Mouse (Mus musculus): ENCODE results near the gene Ap3m1. TPM values are rescaled to one million over a fixed set of nuclear protein-coding genes. Genes with fewer than 3 reads are reported as not detected.
"Not testable (repeated sequence)": the region's sequence is repeated elsewhere in the genome, so short reads cannot be mapped to it uniquely, and the experiment has no call there.

Ap3m1 gene
- 84.8 and 87.7 TPM in 2 replicates for polyA plus RNA-seq (2016; fragmentation: Nextera tagmentation; extraction: Ambion mirVana)

GRCm38 (mm10) chr14:21052112-21052780 is at the start of gene Ap3m1, which contains the start of gene Adk:
Gene Ap3m1 (minus strand): TSS chr14:21052508.
Gene Adk (plus strand): TSS chr14:21052574.
- WGBS, result under 1% methylated on average over 48 of the region's 48 CpGs
- H3K36me3 ChIP-seq (replicated peaks), result peaks cover 18% of the 10 kb centered on the region
- peaks cover 6% of the 10 kb centered on the region; the same call in 1 of the 2 replicates for H3K9me3 ChIP-seq
- H3K4me3 ChIP-seq, result peak within 1 kb of the TSS; percentile 85
- DNase-seq (ENCODE audit: low spot score), result peak; percentile 97
- H3K27ac ChIP-seq (replicated peaks), result peak within 1 kb of the TSS; percentile 96
- peaks cover 20% of the 10 kb centered on the region; the same call in 1 of the 2 replicates for H3K4me1 ChIP-seq
- H3K27me3 ChIP-seq (replicated peaks; ENCODE audit: low read depth, poor library complexity, severe bottlenecking), result no peaks in the 10 kb centered on the region

GRCm38 (mm10) chr14:21101562-21101961 is 49.3 kb upstream of the Ap3m1 start:
- peaks cover 2% of the 10 kb centered on the region; the same call in 1 of the 2 replicates for H3K36me3 ChIP-seq (replicated peaks)
- H3K4me1 ChIP-seq, result peaks cover 15% of the 10 kb centered on the region
- no peak overlapping the region for H3K27ac ChIP-seq (replicated peaks)
- H3K4me3 ChIP-seq, result no peak overlapping the region
- 72% methylated on average over 7 of the region's 7 CpGs for WGBS
- no peak for DNase-seq (ENCODE audit: low spot score)
- no peaks in the 10 kb centered on the region for H3K27me3 ChIP-seq (replicated peaks; ENCODE audit: low read depth, poor library complexity, severe bottlenecking)
- no peaks in the 10 kb centered on the region for H3K9me3 ChIP-seq

- Histone ChIP-seq H3K27me3 (replicated peaks; ENCODE audit: low read depth, poor library complexity, severe bottlenecking) (no peaks in the 10 kb centered on the region), H3K4me1 (peaks cover 15% of the 10 kb centered on the region), H3K27ac (replicated peaks) (no peak overlapping the region), H3K4me3 (no peak overlapping the region), H3K9me3 (no peaks in the 10 kb centered on the region), H3K36me3 (replicated peaks) (no peaks in the 10 kb centered on the region)
- 90% methylated on average over 2 of the region's 2 CpGs for WGBS
- DNase-seq (ENCODE audit: low spot score), result no peak
Measured at GRCm38 (mm10) chr14:21100876-21101275, 48.6 kb upstream of the Ap3m1 start.

DNA sequence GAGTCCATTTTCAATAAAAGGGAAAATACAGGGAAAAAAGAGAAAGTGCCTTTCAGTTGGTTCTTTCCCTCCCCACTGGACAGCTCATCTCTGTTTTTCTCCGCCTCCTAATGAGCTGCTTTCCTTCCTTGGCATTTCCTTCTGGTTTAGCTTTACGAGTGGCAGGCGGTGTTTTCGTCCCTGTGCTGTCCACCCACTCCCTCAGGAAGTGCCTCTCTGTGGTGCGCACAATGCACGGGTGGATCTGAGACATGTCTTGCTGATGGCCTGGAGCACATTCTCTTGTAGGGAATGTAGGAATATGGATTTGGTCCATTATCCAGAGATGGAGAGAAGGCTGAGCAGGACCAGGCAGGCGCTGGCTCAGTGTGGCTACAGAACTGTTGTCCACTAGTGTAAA is 47.1 kb upstream of the Ap3m1 start:
- Histone ChIP-seq H3K4me1 (peaks cover 15% of the 10 kb centered on the region), H3K9me3 (no peaks in the 10 kb centered on the region), H3K27ac (replicated peaks) (0 out of 2 replicates have a peak overlapping the region, but pooled peaks have one; percentile 26), H3K27me3 (replicated peaks; ENCODE audit: low read depth, poor library complexity, severe bottlenecking) (no peaks in the 10 kb centered on the region), H3K36me3 (replicated peaks) (no peaks in the 10 kb centered on the region), H3K4me3 (no peak overlapping the region)
- 55% methylated on average over 7 of the region's 7 CpGs for WGBS
- no peak for DNase-seq (ENCODE audit: low spot score)

- WGBS, result 64% methylated on average over 4 of the region's 4 CpGs
- H3K9me3 ChIP-seq, result no peaks in the 10 kb centered on the region
- H3K36me3 ChIP-seq (replicated peaks), result peaks cover 17% of the 10 kb centered on the region
- no peak overlapping the region for H3K27ac ChIP-seq (replicated peaks)
- H3K4me3 ChIP-seq, result no peak overlapping the region
- H3K27me3 ChIP-seq (replicated peaks; ENCODE audit: low read depth, poor library complexity, severe bottlenecking), result no peaks in the 10 kb centered on the region
- DNase-seq (ENCODE audit: low spot score), result no peak
- H3K4me1 ChIP-seq, result peaks cover 15% of the 10 kb centered on the region
Measured at GRCm38 (mm10) chr14:21096689-21097088, 44.4 kb upstream of the Ap3m1 start.

GRCm38 (mm10) chr14:21096279-21096678 is 44.0 kb upstream of the Ap3m1 start:
- DNase-seq (ENCODE audit: low spot score), result no peak
- no peak overlapping the region for H3K27ac ChIP-seq (replicated peaks)

DNA sequence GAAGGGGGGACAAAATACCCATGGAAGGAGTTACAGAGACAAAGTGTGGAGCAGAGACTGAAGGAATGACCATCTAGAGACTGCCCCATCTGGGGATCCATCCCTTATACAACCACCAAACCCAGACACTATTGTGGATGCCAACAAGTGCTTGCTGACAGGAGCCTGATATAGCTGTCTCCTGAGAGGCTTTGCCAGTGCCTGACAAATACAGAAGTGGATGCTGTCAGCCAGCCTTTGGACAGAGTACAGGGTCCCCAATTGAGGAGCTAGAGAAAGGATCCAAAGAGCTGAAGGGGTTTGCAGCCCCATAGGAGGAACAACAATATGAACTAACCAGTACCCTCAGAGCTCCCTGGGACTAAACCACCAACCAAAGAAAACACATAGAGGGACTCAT is 41.9 kb upstream of the Ap3m1 start:
- not testable (repeated sequence) for H3K4me1 ChIP-seq; H3K4me3 ChIP-seq; DNase-seq (ENCODE audit: low spot score); H3K9me3 ChIP-seq; H3K27me3 ChIP-seq (replicated peaks; ENCODE audit: low read depth, poor library complexity, severe bottlenecking); H3K27ac ChIP-seq (replicated peaks)
- H3K36me3 ChIP-seq (replicated peaks), result peaks cover 17% of the 10 kb centered on the region

More at GRCm38 (mm10) chr14:21096279-21096678, 44.0 kb upstream of the Ap3m1 start:
- H3K9me3 ChIP-seq, result no peaks in the 10 kb centered on the region
- no peaks in the 10 kb centered on the region for H3K27me3 ChIP-seq (replicated peaks; ENCODE audit: low read depth, poor library complexity, severe bottlenecking)
- H3K36me3 ChIP-seq (replicated peaks), result peaks cover 17% of the 10 kb centered on the region
- no peak overlapping the region for H3K4me3 ChIP-seq
- H3K4me1 ChIP-seq, result peaks cover 15% of the 10 kb centered on the region

- no peak for DNase-seq (ENCODE audit: low spot score)
- H3K9me3 ChIP-seq, result no peaks in the 10 kb centered on the region
- H3K36me3 ChIP-seq (replicated peaks), result peaks cover 17% of the 10 kb centered on the region
- H3K4me1 ChIP-seq, result peaks cover 31% of the 10 kb centered on the region
- 91% methylated on average over 3 of the region's 3 CpGs for WGBS
- no peak overlapping the region for H3K4me3 ChIP-seq
- no peaks in the 10 kb centered on the region for H3K27me3 ChIP-seq (replicated peaks; ENCODE audit: low read depth, poor library complexity, severe bottlenecking)
- H3K27ac ChIP-seq (replicated peaks), result no peak overlapping the region
Measured at GRCm38 (mm10) chr14:21090930-21091486, 38.7 kb upstream of the Ap3m1 start.

- Histone ChIP-seq H3K4me3 (no peak overlapping the region), H3K4me1 (peaks cover 37% of the 10 kb centered on the region), H3K36me3 (replicated peaks) (peaks cover 17% of the 10 kb centered on the region), H3K27ac (replicated peaks) (no peak overlapping the region), H3K9me3 (no peaks in the 10 kb centered on the region), H3K27me3 (replicated peaks; ENCODE audit: low read depth, poor library complexity, severe bottlenecking) (no peaks in the 10 kb centered on the region)
- no peak for DNase-seq (ENCODE audit: low spot score)
- 82% methylated on average over 3 of the region's 3 CpGs for WGBS
Measured at GRCm38 (mm10) chr14:21090400-21090799, 38.1 kb upstream of the Ap3m1 start.

DNA sequence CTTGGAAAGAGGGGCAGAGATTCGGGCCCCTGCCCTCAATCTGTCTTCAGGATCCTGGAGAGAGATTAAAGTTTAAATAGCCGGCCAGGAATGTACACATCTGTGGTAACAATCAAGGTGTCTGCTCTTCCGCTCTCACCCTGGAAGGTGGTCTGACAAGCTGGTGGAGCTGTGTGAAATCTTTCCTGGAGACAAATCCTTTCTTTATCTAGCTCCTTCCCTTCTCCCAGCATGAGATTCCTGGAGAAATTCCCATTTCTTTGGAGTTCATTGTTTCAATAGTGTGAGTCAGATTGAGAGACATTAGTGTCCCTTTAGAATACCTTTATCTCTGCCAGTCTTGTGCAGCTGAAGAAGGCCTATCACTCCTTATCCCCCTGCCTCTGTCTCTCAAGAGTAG is 36.4 kb upstream of the Ap3m1 start:
- H3K4me3 ChIP-seq, result no peak overlapping the region
- H3K4me1 ChIP-seq, result peaks cover 37% of the 10 kb centered on the region
- no peak for DNase-seq (ENCODE audit: low spot score)
- 46% methylated on average over 3 of the region's 3 CpGs for WGBS
- H3K36me3 ChIP-seq (replicated peaks), result peaks cover 17% of the 10 kb centered on the region
- H3K27ac ChIP-seq (replicated peaks), result peak overlapping the region; percentile 85
- no peaks in the 10 kb centered on the region for H3K9me3 ChIP-seq
- H3K27me3 ChIP-seq (replicated peaks; ENCODE audit: low read depth, poor library complexity, severe bottlenecking), result no peaks in the 10 kb centered on the region

- Histone ChIP-seq H3K9me3 (no peaks in the 10 kb centered on the region), H3K27me3 (replicated peaks; ENCODE audit: low read depth, poor library complexity, severe bottlenecking) (no peaks in the 10 kb centered on the region), H3K27ac (replicated peaks) (peak overlapping the region; percentile 85), H3K36me3 (replicated peaks) (peaks cover 8% of the 10 kb centered on the region), H3K4me3 (peak overlapping the region; percentile 24; the same call in 1 of the 2 replicates), H3K4me1 (peaks cover 37% of the 10 kb centered on the region)
- WGBS, result 45% methylated on average over 4 of the region's 4 CpGs
- peak; percentile 51 for DNase-seq (ENCODE audit: low spot score)
Measured at GRCm38 (mm10) chr14:21087390-21088060, 35.2 kb upstream of the Ap3m1 start.

- 27% methylated on average over 7 of the region's 7 CpGs for WGBS
- peaks cover 1% of the 10 kb centered on the region; the same call in 1 of the 2 replicates for H3K36me3 ChIP-seq (replicated peaks)
- H3K4me3 ChIP-seq, result peak overlapping the region; percentile 24; the same call in 1 of the 2 replicates
- H3K27me3 ChIP-seq (replicated peaks; ENCODE audit: low read depth, poor library complexity, severe bottlenecking), result no peaks in the 10 kb centered on the region
- H3K4me1 ChIP-seq, result peaks cover 37% of the 10 kb centered on the region
- no peaks in the 10 kb centered on the region for H3K9me3 ChIP-seq
- DNase-seq (ENCODE audit: low spot score), result peak; percentile 56
- H3K27ac ChIP-seq (replicated peaks), result peak overlapping the region; percentile 85
Measured at GRCm38 (mm10) chr14:21086827-21087351, 34.6 kb upstream of the Ap3m1 start.
